Mouse (Mus musculus): ENCODE results near the gene Anks3. TPM values are rescaled to one million over a fixed set of nuclear protein-coding genes. Genes with fewer than 3 reads are reported as not detected.

Anks3 gene
- polyA plus RNA-seq, 1 experiment from 2014 or later = 54.1 TPM

- H3K36me3 ChIP-seq (ENCODE audit: insufficient read depth, low read length) = no peaks in the 10 kb centered on the region
- H3K4me3 ChIP-seq (replicated peaks; ENCODE audit: low read depth, low read length) = no peak overlapping the region
- DNase-seq (ENCODE audit: low spot score) = no peak
- no peak for ATAC-seq (replicated peaks; ENCODE audit: low FRiP score, low read depth)
- no peaks in the 10 kb centered on the region for H3K27me3 ChIP-seq (ENCODE audit: insufficient read depth, low read length)
- H3K9me3 ChIP-seq (replicated peaks; ENCODE audit: low read length) = no peaks in the 10 kb centered on the region
- H3K27ac ChIP-seq = no peak overlapping the region
- 0 out of 2 replicates have a peak, but pooled peaks cover 10% of the 10 kb centered on the region for H3K4me1 ChIP-seq (replicated peaks; ENCODE audit: insufficient read depth, low read length)
- no peak for TF ChIP-seq CTCF (IDR thresholded peaks at IDR 0.05; ENCODE audit: low read depth)
- no peak overlapping the region for H3K9ac ChIP-seq (ENCODE audit: low read depth, low read length)
- 70% methylated on average over 2 of the region's 2 CpGs for WGBS
- H3K4me2 ChIP-seq (ENCODE audit: low read length) = no peak overlapping the region
Observed at GRCm38 (mm10) chr16:4899711-4900110, 64.3 kb downstream of the Anks3 start.

GRCm38 (mm10) chr16:4898881-4899280, 65.1 kb downstream of the Anks3 start:
- WGBS = 92% methylated on average over 6 of the region's 6 CpGs
- Histone ChIP-seq H3K4me2 (ENCODE audit: low read length) (no peak overlapping the region), H3K27me3 (ENCODE audit: insufficient read depth, low read length) (no peaks in the 10 kb centered on the region), H3K27ac (no peak overlapping the region), H3K36me3 (ENCODE audit: insufficient read depth, low read length) (no peaks in the 10 kb centered on the region), H3K9ac (ENCODE audit: low read depth, low read length) (no peak overlapping the region), H3K4me3 (replicated peaks; ENCODE audit: low read depth, low read length) (no peak overlapping the region), H3K4me1 (replicated peaks; ENCODE audit: insufficient read depth, low read length) (0 out of 2 replicates have a peak, but pooled peaks cover 10% of the 10 kb centered on the region), H3K9me3 (replicated peaks; ENCODE audit: low read length) (no peaks in the 10 kb centered on the region)
- ATAC-seq (replicated peaks; ENCODE audit: low FRiP score, low read depth) (no peak), DNase-seq (ENCODE audit: low spot score) (no peak)
- no peak for TF ChIP-seq CTCF (IDR thresholded peaks at IDR 0.05; ENCODE audit: low read depth)

GRCm38 (mm10) chr16:4897146-4897730, 66.8 kb downstream of the Anks3 start:
- Histone ChIP-seq H3K9ac (ENCODE audit: low read depth, low read length) (no peak overlapping the region), H3K4me2 (ENCODE audit: low read length) (no peak overlapping the region), H3K27me3 (ENCODE audit: insufficient read depth, low read length) (no peaks in the 10 kb centered on the region), H3K4me3 (replicated peaks; ENCODE audit: low read depth, low read length) (no peak overlapping the region), H3K9me3 (replicated peaks; ENCODE audit: low read length) (no peaks in the 10 kb centered on the region), H3K36me3 (ENCODE audit: insufficient read depth, low read length) (no peaks in the 10 kb centered on the region), H3K27ac (no peak overlapping the region), H3K4me1 (replicated peaks; ENCODE audit: insufficient read depth, low read length) (0 out of 2 replicates have a peak, but pooled peaks cover 6% of the 10 kb centered on the region)
- TF ChIP-seq CTCF (IDR thresholded peaks at IDR 0.05; ENCODE audit: low read depth) = peak; percentile 31; the same call in 1 of the 2 replicates
- DNase-seq (ENCODE audit: low spot score) = no peak
- 61% methylated on average over 7 of the region's 7 CpGs for WGBS
- no peak; the same call in 1 of the 2 replicates for ATAC-seq (replicated peaks; ENCODE audit: low FRiP score, low read depth)

- TF ChIP-seq CTCF (IDR thresholded peaks at IDR 0.05; ENCODE audit: low read depth) = no peak
- 67% methylated on average over 5 of the region's 5 CpGs for WGBS
- ATAC-seq (replicated peaks; ENCODE audit: low FRiP score, low read depth) = peak; percentile 90
Observed at GRCm38 (mm10) chr16:4896249-4897027, 67.6 kb downstream of the Anks3 start.

GRCm38 (mm10) chr16:4894201-4894908, 69.7 kb downstream of the Anks3 start:
- Histone ChIP-seq H3K27ac (0 out of 2 replicates have a peak overlapping the region, but pooled peaks have one; percentile 19), H3K27me3 (ENCODE audit: insufficient read depth, low read length) (no peaks in the 10 kb centered on the region), H3K9ac (ENCODE audit: low read depth, low read length) (no peak overlapping the region), H3K4me2 (ENCODE audit: low read length) (no peak overlapping the region), H3K36me3 (ENCODE audit: insufficient read depth, low read length) (no peaks in the 10 kb centered on the region), H3K4me3 (replicated peaks; ENCODE audit: low read depth, low read length) (no peak overlapping the region), H3K4me1 (replicated peaks; ENCODE audit: insufficient read depth, low read length) (peaks cover 6% of the 10 kb centered on the region; the same call in 1 of the 2 replicates), H3K9me3 (replicated peaks; ENCODE audit: low read length) (no peaks in the 10 kb centered on the region)
- no peak for ATAC-seq (replicated peaks; ENCODE audit: low FRiP score, low read depth)
- TF ChIP-seq CTCF (IDR thresholded peaks at IDR 0.05; ENCODE audit: low read depth) = no peak
- WGBS = 72% methylated on average over 7 of the region's 7 CpGs
- DNase-seq (ENCODE audit: low spot score) = no peak

More at GRCm38 (mm10) chr16:4896249-4897027, 67.6 kb downstream of the Anks3 start:
- H3K27ac ChIP-seq = peak overlapping the region; percentile 57; the same call in 1 of the 2 replicates
- no peak overlapping the region for H3K9ac ChIP-seq (ENCODE audit: low read depth, low read length)
- H3K4me3 ChIP-seq (replicated peaks; ENCODE audit: low read depth, low read length) = no peak overlapping the region
- H3K27me3 ChIP-seq (ENCODE audit: insufficient read depth, low read length) = no peaks in the 10 kb centered on the region
- H3K36me3 ChIP-seq (ENCODE audit: insufficient read depth, low read length) = no peaks in the 10 kb centered on the region
- no peak overlapping the region for H3K4me2 ChIP-seq (ENCODE audit: low read length)
- peak; percentile 25 for DNase-seq (ENCODE audit: low spot score)
- no peaks in the 10 kb centered on the region for H3K9me3 ChIP-seq (replicated peaks; ENCODE audit: low read length)
- 0 out of 2 replicates have a peak, but pooled peaks cover 6% of the 10 kb centered on the region for H3K4me1 ChIP-seq (replicated peaks; ENCODE audit: insufficient read depth, low read length)

- Histone ChIP-seq H3K4me2 (ENCODE audit: low read length) (no peak overlapping the region), H3K4me1 (replicated peaks; ENCODE audit: insufficient read depth, low read length) (peaks cover 18% of the 10 kb centered on the region), H3K27me3 (ENCODE audit: insufficient read depth, low read length) (no peaks in the 10 kb centered on the region), H3K36me3 (ENCODE audit: insufficient read depth, low read length) (no peaks in the 10 kb centered on the region), H3K9me3 (replicated peaks; ENCODE audit: low read length) (no peaks in the 10 kb centered on the region), H3K4me3 (replicated peaks; ENCODE audit: low read depth, low read length) (no peak overlapping the region), H3K9ac (ENCODE audit: low read depth, low read length) (no peak overlapping the region), H3K27ac (no peak overlapping the region)
- 93% methylated on average over 6 of the region's 6 CpGs for WGBS
- DNase-seq (ENCODE audit: low spot score) = no peak
- no peak for ATAC-seq (replicated peaks; ENCODE audit: low FRiP score, low read depth)
- TF ChIP-seq CTCF (IDR thresholded peaks at IDR 0.05; ENCODE audit: low read depth) = no peak
Observed at GRCm38 (mm10) chr16:4892171-4892570, 71.8 kb downstream of the Anks3 start.

Other genes starting within 250 kb of the Anks3 start
- 47.9 and 56.2 TPM in 2 replicates for gene Nmral1, start 244.8 kb downstream of the Anks3 start, polyA plus RNA-seq (2015; fragmentation: Nextera tagmentation; extraction: Ambion mirVana)
- 102 and 107 TPM in 2 replicates for gene Hmox2, start 237.8 kb downstream of the Anks3 start, polyA plus RNA-seq (2015; fragmentation: Nextera tagmentation; extraction: Ambion mirVana)
- gene Cdip1, start 173.9 kb downstream of the Anks3 start, polyA plus RNA-seq (2015; fragmentation: Nextera tagmentation; extraction: Ambion mirVana) = 81.1 and 91.2 TPM in 2 replicates
- gene 4930562C15Rik, start 128.8 kb downstream of the Anks3 start, polyA plus RNA-seq (2015; fragmentation: Nextera tagmentation; extraction: Ambion mirVana) = 0.14 TPM in 1 of 2 replicates, not detected in the other
- gene Ubald1, start 83.9 kb downstream of the Anks3 start, polyA plus RNA-seq (2015; fragmentation: Nextera tagmentation; extraction: Ambion mirVana) = 39.4 and 41.5 TPM in 2 replicates
- 85.9 and 99.0 TPM in 2 replicates for gene Mgrn1, start 78.0 kb downstream of the Anks3 start, polyA plus RNA-seq (2015; fragmentation: Nextera tagmentation; extraction: Ambion mirVana)
- 152 and 161 TPM in 2 replicates for gene Nudt16l1, start 25.4 kb downstream of the Anks3 start, polyA plus RNA-seq (2015; fragmentation: Nextera tagmentation; extraction: Ambion mirVana)
- not detected in 2 replicates for gene Sept12, start 33.6 kb upstream of the Anks3 start, polyA plus RNA-seq (2015; fragmentation: Nextera tagmentation; extraction: Ambion mirVana)
- 30.9 and 38.3 TPM in 2 replicates for gene Smim22, start 43.1 kb upstream of the Anks3 start, polyA plus RNA-seq (2015; fragmentation: Nextera tagmentation; extraction: Ambion mirVana)
- gene Rogdi, start 49.3 kb upstream of the Anks3 start, polyA plus RNA-seq (2015; fragmentation: Nextera tagmentation; extraction: Ambion mirVana) = 90.7 and 106 TPM in 2 replicates
- gene Glyr1, start 85.7 kb upstream of the Anks3 start, polyA plus RNA-seq (2015; fragmentation: Nextera tagmentation; extraction: Ambion mirVana) = 108 and 120 TPM in 2 replicates
- 15.2 and 16.8 TPM in 2 replicates for gene Ubn1, start 85.9 kb upstream of the Anks3 start, polyA plus RNA-seq (2015; fragmentation: Nextera tagmentation; extraction: Ambion mirVana)
- gene Ppl, start 168.2 kb upstream of the Anks3 start, polyA plus RNA-seq (2015; fragmentation: Nextera tagmentation; extraction: Ambion mirVana) = 2.8 TPM in 2 replicates
- gene Sec14l5, start 182.9 kb upstream of the Anks3 start, polyA plus RNA-seq (2015; fragmentation: Nextera tagmentation; extraction: Ambion mirVana) = not detected in 2 replicates
- 13.0 and 15.0 TPM in 2 replicates for gene Nagpa, start 239.8 kb upstream of the Anks3 start, polyA plus RNA-seq (2015; fragmentation: Nextera tagmentation; extraction: Ambion mirVana)